Mouse (Mus musculus): ENCODE measurements at regions not wholly inside any gene's neighbourhood (a gene's known extent, or its start where the extent isn't known, plus 50 kb on each side); places are given as distances from the start of the nearest gene placed in this dataset.

DNA sequence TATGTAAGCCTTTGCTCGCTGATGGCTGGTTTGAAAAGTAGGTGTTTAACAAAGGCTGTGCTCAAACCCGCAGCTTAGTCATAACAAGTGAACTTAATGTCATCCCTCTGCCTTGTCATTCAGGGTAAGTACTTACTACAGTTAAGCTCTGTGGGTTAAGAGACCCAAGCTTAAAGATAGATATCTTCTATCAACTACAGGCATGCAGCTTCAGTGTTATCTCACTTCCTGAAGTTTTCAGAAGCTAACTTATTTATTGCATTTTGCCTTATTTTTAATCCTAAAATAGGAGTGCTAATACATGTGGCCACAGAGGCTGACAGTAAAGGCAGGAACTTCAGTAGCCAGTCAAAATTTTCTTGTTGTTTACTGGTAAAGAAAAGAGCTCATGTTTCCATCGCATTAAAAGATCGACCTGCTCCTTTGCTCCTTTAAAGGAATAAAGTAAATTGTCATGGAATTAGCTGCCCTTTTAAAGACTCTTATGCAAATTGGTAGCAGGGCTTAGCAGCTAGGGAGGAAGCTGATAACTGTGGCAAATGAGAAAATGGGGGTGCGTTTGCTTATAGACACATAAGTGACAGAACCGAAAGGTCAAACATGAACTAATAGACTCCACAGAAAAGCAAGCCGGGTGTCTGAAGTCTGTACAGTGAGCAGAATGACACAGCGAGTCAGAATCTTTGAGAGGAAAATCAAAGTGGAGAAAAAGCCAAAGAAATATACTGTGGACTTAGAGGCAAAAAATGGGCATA, 55.9 kb upstream of the Inpp4b start:
- DNase-seq (ENCODE audit: low read depth, low spot score): no peak

GRCm38 (mm10) chr8:81260089-81260488, 82.3 kb upstream of the Inpp4b start:
- no peak for DNase-seq (ENCODE audit: low read depth, low spot score)

DNA sequence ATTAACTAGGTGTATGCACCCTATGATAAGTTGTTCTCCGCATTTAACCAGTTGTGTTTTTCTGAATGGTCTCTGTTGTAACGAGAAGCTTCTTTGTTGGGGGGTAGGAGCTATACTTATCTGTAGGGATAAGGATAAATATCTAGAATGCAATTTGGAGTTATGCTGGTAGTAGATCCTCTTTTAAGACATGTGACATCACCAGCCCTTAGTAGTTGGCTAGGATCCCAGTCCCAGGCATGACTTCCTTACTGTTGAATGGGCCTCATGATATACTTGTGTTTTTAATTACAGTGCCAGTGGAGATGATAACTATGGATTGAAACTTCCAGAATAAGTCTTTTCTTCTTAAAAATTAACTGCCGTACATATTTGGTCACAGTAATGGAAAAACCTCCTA, 118.5 kb upstream of the Inpp4b start:
- no peak for DNase-seq (ENCODE audit: low read depth, low spot score)

DNA sequence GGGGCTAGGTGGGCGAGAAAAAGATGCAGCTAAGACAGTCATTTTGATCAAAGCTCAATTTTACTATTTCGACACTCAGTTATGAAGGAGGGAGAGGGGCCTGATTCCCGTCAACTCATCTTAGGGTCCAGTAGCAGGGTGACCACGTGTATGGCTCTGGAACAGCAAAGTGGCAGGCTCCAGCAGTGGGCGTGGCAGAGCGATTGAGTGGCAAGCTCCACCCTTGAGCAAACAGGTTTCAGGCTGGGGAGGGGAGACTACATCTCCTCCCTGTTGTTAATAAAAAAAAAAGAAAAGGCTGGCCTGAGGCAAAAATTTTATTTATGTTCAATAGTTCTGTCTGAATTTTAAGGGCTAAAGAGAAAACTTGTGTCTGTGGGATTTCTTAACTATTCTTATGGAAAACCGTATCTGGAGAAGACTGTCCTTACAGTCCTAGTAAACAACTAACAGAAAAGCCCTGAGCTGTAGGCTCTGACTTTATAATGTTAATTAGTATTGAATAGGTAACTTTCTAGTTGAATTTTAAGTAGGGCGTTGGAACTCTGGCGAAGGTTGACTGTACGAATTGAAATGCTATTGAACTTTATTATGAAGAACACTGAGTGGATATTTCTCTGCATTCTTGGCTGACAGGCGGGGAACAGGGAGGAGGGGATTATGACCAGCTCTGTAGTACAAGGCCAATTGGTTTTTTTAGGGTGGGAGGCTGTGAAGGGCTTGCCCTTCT, 155.1 kb upstream of the Inpp4b start:
- peak; percentile 5 for DNase-seq (ENCODE audit: low read depth, low spot score)

- no peak for DNase-seq (ENCODE audit: low read depth, low spot score)
Observed at GRCm38 (mm10) chr8:81175537-81175936, 160.8 kb upstream of the Usp38 start.

GRCm38 (mm10) chr8:81147239-81147638, 132.5 kb upstream of the Usp38 start:
- DNase-seq (ENCODE audit: low read depth, low spot score): no peak

GRCm38 (mm10) chr8:81106763-81107509, 92.2 kb upstream of the Usp38 start:
- DNase-seq (ENCODE audit: low read depth, low spot score): no peak

GRCm38 (mm10) chr8:81098963-81099362, 84.2 kb upstream of the Usp38 start:
- no peak for DNase-seq (ENCODE audit: low read depth, low spot score)

- DNase-seq (ENCODE audit: low read depth, low spot score): peak; percentile 14
Observed at GRCm38 (mm10) chr8:81097076-81097819, 82.5 kb upstream of the Usp38 start.

- DNase-seq (ENCODE audit: low read depth, low spot score): no peak
Observed at GRCm38 (mm10) chr8:81095237-81095636, 80.5 kb upstream of the Usp38 start.

DNA sequence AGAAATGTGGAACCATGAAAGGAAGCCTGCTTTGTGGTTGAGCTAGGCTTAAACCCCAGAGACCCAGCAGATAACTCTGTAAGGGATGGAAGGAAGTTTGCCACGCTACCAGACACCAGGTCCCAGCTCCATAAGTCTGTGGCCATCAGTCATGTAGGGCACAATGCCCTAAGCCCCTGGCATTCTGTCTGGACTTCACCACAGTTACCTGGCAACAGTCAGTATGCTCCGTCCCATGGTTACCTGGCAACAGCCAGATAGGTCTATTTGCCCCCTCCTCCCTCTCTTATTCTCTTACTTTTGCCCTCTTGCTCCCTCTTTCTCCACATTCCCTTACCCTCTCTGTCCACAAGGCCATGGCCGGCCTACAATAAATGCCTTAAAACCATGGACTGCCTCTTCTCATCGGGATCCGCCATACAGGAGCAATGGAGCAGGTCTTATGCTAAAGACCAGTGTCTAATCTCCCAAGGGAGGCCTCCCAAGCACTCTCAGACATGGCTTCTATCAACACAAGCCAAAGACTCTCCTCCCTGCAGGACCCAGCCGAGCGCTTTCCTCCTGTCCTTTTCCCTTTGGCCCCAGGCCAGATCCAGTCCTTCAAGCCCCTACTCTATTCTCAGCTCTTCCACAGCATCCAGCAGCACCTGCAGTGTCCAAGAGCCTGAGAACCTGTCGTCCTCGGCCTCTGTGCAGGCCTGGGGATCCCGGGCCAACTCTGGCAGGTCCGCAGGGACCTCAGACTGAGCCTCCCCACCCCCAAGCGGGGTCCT, 66.3 kb upstream of the Usp38 start:
- DNase-seq (ENCODE audit: low read depth, low spot score): peak; percentile 51

- DNase-seq (ENCODE audit: low read depth, low spot score): no peak
Observed at GRCm38 (mm10) chr8:81079887-81080300, 65.2 kb upstream of the Usp38 start.

DNA sequence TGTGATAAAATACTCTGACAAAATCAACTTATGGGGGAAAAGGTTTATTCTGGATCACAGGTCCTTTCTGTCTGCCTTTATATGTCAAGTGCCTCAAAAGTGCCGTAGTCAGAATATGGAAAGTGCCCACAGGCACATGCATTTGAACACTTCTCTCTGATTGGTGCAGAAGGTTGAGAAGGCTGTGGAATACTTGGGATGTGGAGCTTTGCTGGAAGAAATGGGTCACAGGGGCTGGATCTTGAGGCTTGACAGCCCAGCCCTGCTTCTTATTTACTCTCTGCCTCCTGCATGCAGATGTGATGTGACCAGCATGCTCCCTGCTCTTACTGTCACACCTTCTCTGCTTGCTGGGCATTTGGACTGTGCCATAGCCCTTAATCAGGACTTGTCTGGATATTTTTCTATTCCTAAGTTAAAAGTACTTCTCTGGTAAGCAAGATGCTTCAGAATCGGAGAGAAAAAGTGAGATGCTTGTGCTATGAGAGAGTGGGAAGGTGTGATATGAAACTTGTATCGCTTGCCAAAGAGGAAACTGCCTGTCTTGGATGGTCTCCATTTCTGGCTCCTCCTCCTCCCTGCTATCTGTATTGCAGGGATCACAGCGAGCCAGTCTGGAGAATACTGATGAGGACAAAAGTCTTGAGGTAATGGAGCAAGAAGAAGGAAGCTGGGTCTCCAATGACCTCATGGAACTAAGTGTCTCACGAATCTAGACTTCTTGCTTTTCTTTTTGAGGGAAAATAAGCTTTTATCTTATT, 54.5 kb upstream of the Usp38 start:
- no peak for DNase-seq (ENCODE audit: low read depth, low spot score)

DNA sequence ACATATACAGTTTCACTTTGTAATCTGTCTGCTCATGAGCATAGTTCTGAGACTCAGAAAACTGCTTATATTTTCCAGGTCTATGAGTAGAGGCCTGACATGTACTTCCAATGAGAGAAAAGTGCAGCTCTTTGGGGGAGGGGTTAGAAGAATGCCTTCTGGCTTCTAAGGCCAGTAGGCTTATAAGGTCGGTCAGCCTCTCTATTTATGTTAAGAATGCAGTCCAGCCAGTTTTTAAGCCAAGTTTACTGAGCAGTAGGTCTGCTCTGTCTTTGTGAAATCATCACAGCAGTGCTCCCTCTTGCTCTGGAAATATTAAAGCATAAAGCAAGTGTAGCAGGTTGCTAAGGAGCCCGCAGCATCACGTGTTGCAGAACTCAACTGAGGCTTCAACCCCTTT, 53.8 kb upstream of the Usp38 start:
- no peak for DNase-seq (ENCODE audit: low read depth, low spot score)

GRCm38 (mm10) chr8:81066765-81067164, 52.0 kb upstream of the Usp38 start:
- DNase-seq (ENCODE audit: low read depth, low spot score): no peak
